Mouse (Mus musculus) heart, postnatal 36 days (tissue): ENCODE measurements around the gene Tspan18. TPM values are rescaled to one million over a fixed set of nuclear protein-coding genes. Genes with fewer than 3 reads are reported as not detected.

Experiments used
- DNase-seq, 2 experiments: peaks; one replicate each; pipeline ENCODE4 v3.0.0; 2021 to 2022
- intact Hi-C: fragments of 180-260 bp; cut with DNase I; formaldehyde crosslinking; loops from one replicate; pipeline ENCODE4 v1.15.1; 2025
- total RNA-seq, 2 experiments: library from RNA; stranded (reverse); gene quantifications; 2 replicates each; pipeline ENCODE4 v1.2.3; 2021

Gene Tspan18
- total RNA-seq, 2 experiments from 2014 or later = 12.4 to 16.2 TPM

GRCm38 (mm10) chr2:93193806-93194205, 140.5 kb downstream of the Tspan18 start:
- intact Hi-C loops = no loop called here
- no peak for DNase-seq

DNA sequence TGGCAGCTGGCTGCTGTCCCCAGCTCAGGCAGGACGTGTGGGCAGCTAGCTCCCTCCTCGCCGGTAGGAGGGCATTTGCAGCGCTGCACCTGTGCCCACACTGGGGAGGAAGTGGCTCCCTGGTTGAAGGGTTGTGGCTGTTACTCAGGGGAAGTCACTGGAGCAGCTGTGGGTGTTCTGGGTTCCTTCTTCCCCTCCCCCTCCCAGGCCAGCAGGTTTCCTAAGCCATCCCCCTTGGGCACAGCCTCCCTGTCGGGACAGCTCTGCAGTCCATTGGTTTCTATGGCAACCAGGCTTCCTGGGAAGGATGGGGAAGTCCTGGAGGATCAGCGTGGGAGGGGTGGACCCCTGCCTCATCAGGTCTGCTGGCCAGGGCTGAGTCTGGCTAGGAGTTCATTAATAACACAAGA, 141.6 kb downstream of the Tspan18 start:
- DNase-seq = no peak
- intact Hi-C loops = no loop called here

- intact Hi-C loops = no loop called here
- no peak for DNase-seq
Measured at GRCm38 (mm10) chr2:93192182-93192560, 142.1 kb downstream of the Tspan18 start.

DNA sequence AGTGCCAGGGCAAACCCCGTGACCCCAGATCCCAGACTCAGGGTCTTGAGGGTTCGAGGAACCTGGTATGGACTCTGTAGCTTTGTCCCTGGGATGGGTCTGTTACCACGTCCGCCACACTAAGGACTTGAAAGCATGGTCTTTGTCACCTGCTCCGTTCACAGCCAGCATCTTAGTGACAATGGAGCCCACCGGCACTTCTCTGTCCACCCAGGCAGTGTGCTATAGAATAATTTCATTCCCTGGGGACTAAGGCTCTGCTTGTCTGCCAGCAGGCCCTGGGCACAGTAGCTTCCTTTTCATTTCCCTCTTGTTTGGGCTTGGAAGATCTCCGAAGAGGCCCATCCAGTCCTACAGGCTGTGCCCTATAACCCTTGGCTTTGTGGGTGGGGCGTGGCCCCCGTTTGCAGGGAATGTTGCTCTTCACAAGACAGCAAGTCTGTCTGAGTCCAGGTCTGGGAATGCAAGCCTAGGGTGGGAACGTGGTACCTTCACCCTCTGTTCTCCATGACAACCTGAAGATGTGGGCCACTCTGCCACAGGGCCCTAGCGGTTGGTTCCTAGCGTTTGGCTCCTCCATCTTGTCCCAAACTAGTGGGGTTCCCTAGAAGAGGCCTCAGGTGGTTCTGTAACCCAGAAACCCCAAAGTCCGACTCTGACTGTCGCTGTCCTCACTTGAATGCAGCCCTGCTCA, 142.7 kb downstream of the Tspan18 start:
- DNase-seq = no peak
- intact Hi-C loops = no loop called here

DNA sequence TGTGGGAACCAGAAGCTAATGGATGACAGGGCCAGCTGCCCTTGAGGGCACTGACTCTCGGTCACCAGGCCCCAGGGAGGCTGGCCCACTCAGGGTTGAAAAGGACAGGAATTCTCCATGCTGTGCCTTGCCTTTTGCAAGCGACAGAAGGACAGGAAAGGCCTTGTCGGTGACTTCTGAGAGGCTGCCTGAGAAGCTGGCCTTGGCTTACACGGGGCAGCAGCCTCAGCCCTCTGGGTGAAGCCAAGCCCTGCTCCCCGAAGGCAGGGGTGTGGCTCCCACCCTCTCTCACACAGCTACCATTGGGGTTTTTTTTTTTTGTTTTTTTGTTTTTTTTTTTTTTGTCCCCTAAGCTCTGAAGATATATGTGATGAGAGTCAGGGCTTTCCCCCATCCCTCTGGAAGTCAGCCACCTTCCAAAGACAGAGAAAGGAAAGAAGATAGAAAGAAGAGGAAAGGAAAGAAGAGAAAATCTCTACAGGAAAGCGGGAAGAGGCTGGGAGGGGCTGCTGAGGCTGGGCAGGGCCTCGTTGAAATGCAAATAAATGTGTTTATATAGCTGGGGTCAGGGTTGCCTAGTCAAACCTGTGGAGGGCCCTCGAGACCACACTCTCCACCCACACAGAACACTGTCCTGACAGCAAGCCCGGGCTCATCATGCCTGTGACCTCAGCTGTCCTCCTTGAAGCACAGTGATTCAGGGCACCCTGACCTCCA, 143.4 kb downstream of the Tspan18 start:
- intact Hi-C loops = no loop called here
- DNase-seq = no peak

GRCm38 (mm10) chr2:93188761-93189458, 145.4 kb downstream of the Tspan18 start:
- DNase-seq = peak; percentile 49 to 51
- intact Hi-C loops = loop anchor here (2.0 kb wide), 2 partner anchors 46 to 118 kb away; no protein-coding TSS in a partner anchor

- intact Hi-C loops = loop anchor here (2.0 kb wide), 2 partner anchors 45 to 117 kb away; no protein-coding TSS in a partner anchor
- peak; percentile 33 to 42 for DNase-seq
Measured at GRCm38 (mm10) chr2:93188020-93188760, 146.1 kb downstream of the Tspan18 start.

GRCm38 (mm10) chr2:93187323-93187996, 146.8 kb downstream of the Tspan18 start, which contains the start of gene Trp53i11:
Trp53i11 (plus strand) TSS chr2:93187548.
- DNase-seq = peak; percentile 85 to 86

DNA sequence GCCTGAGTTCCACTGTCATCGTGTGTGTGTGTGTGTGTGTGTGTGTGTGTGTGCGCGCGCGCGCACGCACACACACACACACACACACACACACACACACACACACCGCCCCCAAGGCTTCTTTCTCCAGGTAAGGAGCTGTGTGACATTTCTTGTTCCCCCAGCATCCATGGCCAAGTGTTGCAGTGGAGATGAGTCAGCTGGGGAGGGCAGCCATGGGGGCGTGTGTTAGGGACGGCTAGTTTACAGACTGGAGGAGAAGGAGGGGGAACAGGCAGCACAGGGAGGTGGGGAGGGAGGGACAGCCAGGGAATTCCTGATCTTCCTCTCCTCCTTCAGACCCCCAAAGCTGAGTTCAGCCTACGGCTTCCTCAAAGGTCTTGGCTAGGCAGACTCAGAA, 151.4 kb downstream of the Tspan18 start:
- intact Hi-C loops = no loop called here

More at GRCm38 (mm10) chr2:93187323-93187996, 146.8 kb downstream of the Tspan18 start, which contains the start of gene Trp53i11:
- intact Hi-C loops = loop anchor here (2.0 kb wide), 2 partner anchors 21 to 53 kb away; no protein-coding TSS in a partner anchor

GRCm38 (mm10) chr2:93180077-93180844, 154.0 kb downstream of the Tspan18 start:
- intact Hi-C loops = no loop called here
- DNase-seq = peak; percentile 54 to 60

More for the DNA sequence above, 151.4 kb downstream of the Tspan18 start:
- DNase-seq = no peak

- no peak for DNase-seq
- intact Hi-C loops = no loop called here
Measured at GRCm38 (mm10) chr2:93179603-93180002, 154.7 kb downstream of the Tspan18 start.

- intact Hi-C loops = no loop called here
Measured at GRCm38 (mm10) chr2:93178313-93178677, 156.0 kb downstream of the Tspan18 start.

GRCm38 (mm10) chr2:93177668-93178312, 156.5 kb downstream of the Tspan18 start:
- DNase-seq = no peak
- intact Hi-C loops = no loop called here

More at GRCm38 (mm10) chr2:93178313-93178677, 156.0 kb downstream of the Tspan18 start:
- DNase-seq = no peak

DNA sequence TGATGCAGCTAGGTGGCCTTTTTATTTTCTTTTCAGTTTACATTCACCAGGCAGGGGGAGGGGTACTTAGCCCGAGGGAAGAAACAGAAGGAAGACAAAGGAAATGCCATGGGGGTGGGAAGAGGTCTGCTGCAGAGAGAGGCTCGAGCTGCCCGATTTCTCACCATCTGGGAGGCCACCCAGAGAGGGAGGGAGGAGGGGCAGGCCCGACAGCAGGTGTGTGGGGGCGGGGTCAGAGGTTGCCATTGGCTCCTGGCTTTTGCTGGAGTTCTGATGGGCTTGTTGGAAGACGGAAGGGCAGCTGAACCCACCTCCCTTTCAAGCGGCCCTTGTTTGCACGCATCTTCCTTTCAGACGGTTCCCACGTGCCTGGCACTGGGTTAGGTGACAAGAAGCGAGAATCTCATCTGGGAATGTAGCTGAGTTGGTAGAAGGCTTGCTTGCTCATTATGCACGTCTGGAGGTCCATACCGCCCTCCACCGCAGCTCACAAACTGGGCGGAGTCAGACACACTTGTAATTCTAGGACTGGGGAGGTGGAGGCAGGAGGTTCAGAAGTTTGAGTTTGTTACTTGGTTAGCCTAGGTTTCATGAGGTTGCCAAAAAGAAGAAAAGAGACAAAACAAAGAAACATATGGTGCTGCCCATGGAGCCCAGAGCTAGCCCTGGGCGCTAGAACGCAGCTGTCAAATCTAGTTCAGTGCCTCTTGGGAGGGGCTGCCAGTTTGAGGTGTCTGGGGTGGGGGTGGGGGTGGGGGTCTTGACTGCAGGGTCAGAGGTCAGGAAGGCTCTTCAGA, 157.2 kb downstream of the Tspan18 start:
- DNase-seq = no peak
- intact Hi-C loops = no loop called here

DNA sequence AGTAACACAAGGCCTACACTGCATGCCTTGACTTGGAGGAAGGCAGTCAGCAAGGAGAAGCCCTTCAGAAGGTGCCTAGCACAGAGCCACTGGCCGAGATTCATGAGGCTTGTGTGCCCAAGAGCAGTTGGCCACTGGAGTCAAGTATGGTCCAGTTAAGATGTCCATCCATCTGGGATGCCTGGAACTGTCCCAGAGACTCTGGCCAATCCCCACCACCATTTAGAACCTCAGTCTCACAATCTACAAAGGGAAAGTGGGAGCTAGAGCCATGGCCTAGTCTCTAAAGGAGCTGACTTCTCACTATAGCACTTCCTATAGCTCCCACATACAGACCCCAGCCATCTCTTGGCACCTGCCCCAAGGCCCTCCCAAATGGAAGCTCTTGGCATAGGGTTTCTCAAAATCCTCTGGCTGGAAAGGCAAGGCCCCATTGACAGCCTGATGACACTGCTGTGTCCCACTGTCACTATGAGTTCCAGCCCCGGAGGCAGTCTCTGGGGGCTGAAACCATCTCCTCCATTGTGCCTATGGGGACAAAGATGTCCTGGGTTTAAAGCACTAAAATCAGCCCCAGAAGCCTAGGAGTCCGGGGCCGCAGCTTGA, 158.0 kb downstream of the Tspan18 start:
- intact Hi-C loops = no loop called here
- DNase-seq = no peak

DNA sequence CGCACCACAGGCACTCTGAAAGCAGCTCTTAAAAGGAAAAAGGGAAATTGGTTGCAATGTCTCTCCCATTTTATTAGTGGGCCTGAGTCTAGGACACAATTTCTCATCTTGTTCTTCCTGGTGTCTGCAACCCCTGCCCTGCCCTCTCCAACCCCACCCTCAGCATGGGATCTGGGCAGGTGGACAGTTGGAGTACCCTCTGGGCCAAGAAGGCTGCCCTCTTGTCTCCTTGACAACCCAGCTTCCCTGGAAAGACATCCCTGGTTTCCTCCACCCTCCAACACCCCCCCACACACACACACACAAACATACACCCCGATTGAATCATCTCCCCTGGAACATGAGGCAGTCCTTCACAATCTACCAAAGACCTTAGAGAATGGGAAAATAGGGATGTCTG, 158.6 kb downstream of the Tspan18 start:
- intact Hi-C loops = no loop called here
- no peak for DNase-seq

DNA sequence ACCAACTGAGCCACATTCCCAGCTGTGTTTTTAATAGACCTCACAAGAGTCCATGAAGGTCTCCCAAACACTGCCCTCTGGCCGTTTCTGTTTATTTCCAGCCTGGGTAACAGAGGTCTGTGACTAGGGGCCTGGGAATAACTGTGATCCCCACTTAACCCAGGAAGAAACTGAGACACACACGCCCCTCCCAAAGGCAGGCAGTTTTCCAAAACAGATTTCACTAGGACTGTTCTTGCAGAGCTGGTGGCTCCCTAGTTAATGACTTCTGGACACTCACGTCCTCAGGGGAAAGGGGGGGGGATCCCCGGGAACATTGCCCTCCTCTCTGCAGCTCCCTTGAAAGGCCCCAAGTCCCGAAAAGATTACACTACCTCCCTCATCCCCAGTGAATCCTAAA, 159.0 kb downstream of the Tspan18 start:
- intact Hi-C loops = no loop called here
- no peak for DNase-seq
